Mouse (Mus musculus) E14TG2a.4 (cell line): ENCODE data around the gene Abcb5.

Experiments used
- CTCF ChIP-seq: conservative IDR thresholded peaks from 2 replicates; pipeline ENCODE4 v1.5.1; 2014; ENCODE audit warnings: low read length
- NANOG ChIP-seq: IDR thresholded peaks from 2 replicates; pipeline ENCODE4 v1.6.1; 2014; ENCODE audit warnings: borderline replicate concordance, low read length, mixed read lengths
- POU5F1 ChIP-seq: IDR thresholded peaks from 2 replicates; pipeline ENCODE4 v1.6.1; 2014; ENCODE audit warnings: low read length, borderline replicate concordance

- TF ChIP-seq CTCF (no peak), POU5F1 (no peak), NANOG (no peak)
These were observed 122.1 kb downstream of the Abcb5 start for GRCm38 (mm10) chr12:118844111-118844510.
